Comparison of ENCODE assay signal across 18 mouse cellular contexts in genomic region chr17:31918374-31918773, GRCm38 (mm10).
"Had no signal": no experiment of that assay in that cellular context is flagged by ENCODE, and none has a peak within 500 bp of the region (broad histone marks: within the 10 kb centered on the region; RNA-seq: fewer than 3 reads in every experiment).

No protein-coding gene starts in this region.

- H3K4me2 ChIP-seq: liver, embryonic 12.5 days; lung, embryonic 14.5 days; midbrain, embryonic 12.5 days; neural tube, embryonic 13.5 days; neural tube, embryonic 15.5 days had no signal

- H3K9me3 ChIP-seq: liver, embryonic 12.5 days; midbrain, embryonic 10.5 days; midbrain, embryonic 12.5 days; neural tube, embryonic 13.5 days had no signal

- H3K27me3 ChIP-seq: liver, embryonic 12.5 days; midbrain, embryonic 12.5 days; neural tube, embryonic 13.5 days; neural tube, embryonic 15.5 days had no signal

- H3K27ac ChIP-seq: liver, embryonic 12.5 days; liver, embryonic 14.5 days; midbrain, embryonic 10.5 days; midbrain, embryonic 12.5 days; neural tube, embryonic 13.5 days; neural tube, embryonic 15.5 days had no signal

- H3K9ac ChIP-seq: liver, embryonic 12.5 days; liver, embryonic 14.5 days; lung, embryonic 14.5 days; midbrain, embryonic 12.5 days; neural tube, embryonic 13.5 days; neural tube, embryonic 15.5 days had no signal

- H3K4me3 ChIP-seq: liver, embryonic 12.5 days; midbrain, embryonic 10.5 days; midbrain, embryonic 12.5 days; myocyte; neural tube, embryonic 13.5 days; neural tube, embryonic 15.5 days had no signal

- DNase-seq: lung, embryonic 14.5 days; midbrain, embryonic 14.5 days; retina, postnatal 1 day; right cerebral cortex, adult 18-20 months; right cerebral cortex, postnatal 25 days; right cerebral cortex, postnatal 4 days; spleen, adult 18-20 months; thymus, adult 18-20 months; thymus, postnatal 14 days; thymus, postnatal 36 days had no signal

- ATAC-seq: liver, embryonic 12.5 days; midbrain, embryonic 16.5 days had no signal

- H3K36me3 ChIP-seq: liver, embryonic 12.5 days; midbrain, embryonic 10.5 days; midbrain, embryonic 12.5 days; neural tube, embryonic 13.5 days; neural tube, embryonic 15.5 days had no signal
